Mouse (Mus musculus): ENCODE results near the gene H2-DMb1.

- no peak for TF ChIP-seq POLR2A (IDR thresholded peaks at IDR 0.05; ENCODE audit: borderline replicate concordance, extremely low read depth, low read depth, low read length)
- TF ChIP-seq CTCF (IDR thresholded peaks at IDR 0.05; ENCODE audit: insufficient read depth, low read length), result no peak
Measured at GRCm38 (mm10) chr17:34108460-34108859, 44.4 kb upstream of the H2-DMb1 start.
